Mouse (Mus musculus): ENCODE measurements around the gene Ampd1. TPM values are rescaled to one million over a fixed set of nuclear protein-coding genes. Genes with fewer than 3 reads are reported as not detected.

Ampd1 gene
- polyA plus RNA-seq (2016; fragmentation: Nextera tagmentation; extraction: Ambion mirVana) = 0.10 TPM in 1 of 2 replicates, not detected in the other

- Histone ChIP-seq H3K36me3 (peaks cover 12% of the 10 kb centered on the region), H3K27me3 (ENCODE audit: low read depth, poor library complexity, severe bottlenecking) (no peaks in the 10 kb centered on the region), H3K4me1 (no peaks in the 10 kb centered on the region), H3K9me3 (replicated peaks) (no peaks in the 10 kb centered on the region), H3K4me3 (no peak within 1 kb of the TSS), H3K27ac (no peak within 1 kb of the TSS)
- WGBS = 70% methylated on average over 5 of the region's 5 CpGs
- DNase-seq (ENCODE audit: low spot score) = no peak
Measured at GRCm38 (mm10) chr3:103073771-103074170, at the start of gene Ampd1. Gene Ampd1 (plus strand): TSS chr3:103074014.

- Histone ChIP-seq H3K36me3 (peaks cover 74% of the 10 kb centered on the region), H3K4me3 (no peak overlapping the region), H3K27ac (no peak overlapping the region), H3K4me1 (peaks cover 4% of the 10 kb centered on the region; the same call in 1 of the 2 replicates), H3K27me3 (ENCODE audit: low read depth, poor library complexity, severe bottlenecking) (no peaks in the 10 kb centered on the region), H3K9me3 (replicated peaks) (no peaks in the 10 kb centered on the region)
- WGBS = 90% methylated on average over 1 of the region's 1 CpGs
- no peak for DNase-seq (ENCODE audit: low spot score)
Measured at GRCm38 (mm10) chr3:103026174-103026573, 47.6 kb upstream of the Ampd1 start.

GRCm38 (mm10) chr3:103040285-103040684 lies 33.5 kb upstream of the Ampd1 start:
- Histone ChIP-seq H3K27ac (no peak overlapping the region), H3K4me3 (no peak overlapping the region), H3K36me3 (peaks cover 97% of the 10 kb centered on the region), H3K9me3 (replicated peaks) (no peaks in the 10 kb centered on the region), H3K4me1 (no peaks in the 10 kb centered on the region), H3K27me3 (ENCODE audit: low read depth, poor library complexity, severe bottlenecking) (no peaks in the 10 kb centered on the region)
- 94% methylated on average over 6 of the region's 6 CpGs for WGBS
- DNase-seq (ENCODE audit: low spot score) = no peak

GRCm38 (mm10) chr3:103040861-103041379 lies 32.9 kb upstream of the Ampd1 start:
- Histone ChIP-seq H3K4me1 (no peaks in the 10 kb centered on the region), H3K27me3 (ENCODE audit: low read depth, poor library complexity, severe bottlenecking) (no peaks in the 10 kb centered on the region), H3K9me3 (replicated peaks) (no peaks in the 10 kb centered on the region), H3K27ac (no peak overlapping the region), H3K4me3 (no peak overlapping the region), H3K36me3 (peaks cover 97% of the 10 kb centered on the region)
- no peak for DNase-seq (ENCODE audit: low spot score)
- WGBS = 92% methylated on average over 1 of the region's 1 CpGs

- Histone ChIP-seq H3K36me3 (peaks cover 74% of the 10 kb centered on the region), H3K9me3 (replicated peaks) (no peaks in the 10 kb centered on the region)
Measured at GRCm38 (mm10) chr3:103056016-103056595, 17.7 kb upstream of the Ampd1 start.

GRCm38 (mm10) chr3:103057752-103058151 lies 16.1 kb upstream of the Ampd1 start:
- Histone ChIP-seq H3K27ac (peak overlapping the region; percentile 97), H3K4me1 (peaks cover 7% of the 10 kb centered on the region; the same call in 1 of the 2 replicates), H3K27me3 (ENCODE audit: low read depth, poor library complexity, severe bottlenecking) (no peaks in the 10 kb centered on the region), H3K9me3 (replicated peaks) (no peaks in the 10 kb centered on the region), H3K4me3 (peak overlapping the region; percentile 81), H3K36me3 (peaks cover 74% of the 10 kb centered on the region)
- WGBS = 7% methylated on average over 10 of the region's 10 CpGs
- no peak for DNase-seq (ENCODE audit: low spot score)

More at GRCm38 (mm10) chr3:103056016-103056595, 17.7 kb upstream of the Ampd1 start:
- H3K4me3 ChIP-seq = no peak overlapping the region
- no peak overlapping the region for H3K27ac ChIP-seq
- WGBS = 92% methylated on average over 5 of the region's 5 CpGs
- peaks cover 7% of the 10 kb centered on the region; the same call in 1 of the 2 replicates for H3K4me1 ChIP-seq
- DNase-seq (ENCODE audit: low spot score) = no peak
- no peaks in the 10 kb centered on the region for H3K27me3 ChIP-seq (ENCODE audit: low read depth, poor library complexity, severe bottlenecking)

- H3K9me3 ChIP-seq (replicated peaks) = no peaks in the 10 kb centered on the region
- peaks cover 7% of the 10 kb centered on the region; the same call in 1 of the 2 replicates for H3K4me1 ChIP-seq
- WGBS = 3% methylated on average over 46 of the region's 46 CpGs
- peak; percentile 99 for DNase-seq (ENCODE audit: low spot score)
- H3K4me3 ChIP-seq = peak within 1 kb of the TSS; percentile 81
- H3K36me3 ChIP-seq = peaks cover 74% of the 10 kb centered on the region
- H3K27me3 ChIP-seq (ENCODE audit: low read depth, poor library complexity, severe bottlenecking) = no peaks in the 10 kb centered on the region
- H3K27ac ChIP-seq = peak within 1 kb of the TSS; percentile 97
Measured at GRCm38 (mm10) chr3:103058207-103059157, 15.3 kb upstream of the Ampd1 start, which contains the start of gene Nras. Gene Nras (plus strand): TSS chr3:103058285.

- 93% methylated on average over 8 of the region's 8 CpGs for WGBS
- no peak overlapping the region for H3K4me3 ChIP-seq
Measured at GRCm38 (mm10) chr3:103066927-103067326, 6.9 kb upstream of the Ampd1 start.

GRCm38 (mm10) chr3:103068971-103069370 lies 4.8 kb upstream of the Ampd1 start:
- no peak for DNase-seq (ENCODE audit: low spot score)
- Histone ChIP-seq H3K36me3 (peaks cover 60% of the 10 kb centered on the region), H3K27ac (no peak overlapping the region)

More at GRCm38 (mm10) chr3:103066927-103067326, 6.9 kb upstream of the Ampd1 start:
- DNase-seq (ENCODE audit: low spot score) = no peak
- Histone ChIP-seq H3K27ac (no peak overlapping the region), H3K27me3 (ENCODE audit: low read depth, poor library complexity, severe bottlenecking) (no peaks in the 10 kb centered on the region), H3K36me3 (peaks cover 80% of the 10 kb centered on the region), H3K9me3 (replicated peaks) (no peaks in the 10 kb centered on the region), H3K4me1 (no peaks in the 10 kb centered on the region)

GRCm38 (mm10) chr3:103075871-103076270 lies 2.1 kb downstream of the Ampd1 start:
- Histone ChIP-seq H3K4me1 (no peaks in the 10 kb centered on the region), H3K9me3 (replicated peaks) (no peaks in the 10 kb centered on the region), H3K27ac (no peak overlapping the region), H3K36me3 (no peaks in the 10 kb centered on the region), H3K27me3 (ENCODE audit: low read depth, poor library complexity, severe bottlenecking) (no peaks in the 10 kb centered on the region), H3K4me3 (no peak overlapping the region)
- 92% methylated on average over 9 of the region's 9 CpGs for WGBS
- no peak for DNase-seq (ENCODE audit: low spot score)

More at GRCm38 (mm10) chr3:103068971-103069370, 4.8 kb upstream of the Ampd1 start:
- 93% methylated on average over 6 of the region's 6 CpGs for WGBS
- no peaks in the 10 kb centered on the region for H3K9me3 ChIP-seq (replicated peaks)
- no peaks in the 10 kb centered on the region for H3K4me1 ChIP-seq
- no peaks in the 10 kb centered on the region for H3K27me3 ChIP-seq (ENCODE audit: low read depth, poor library complexity, severe bottlenecking)
- H3K4me3 ChIP-seq = no peak overlapping the region

GRCm38 (mm10) chr3:103076476-103076875 lies 2.7 kb downstream of the Ampd1 start:
- Histone ChIP-seq H3K4me3 (no peak overlapping the region), H3K27ac (no peak overlapping the region), H3K36me3 (no peaks in the 10 kb centered on the region), H3K9me3 (replicated peaks) (no peaks in the 10 kb centered on the region), H3K27me3 (ENCODE audit: low read depth, poor library complexity, severe bottlenecking) (no peaks in the 10 kb centered on the region), H3K4me1 (no peaks in the 10 kb centered on the region)
- WGBS = 89% methylated on average over 9 of the region's 9 CpGs
- no peak for DNase-seq (ENCODE audit: low spot score)

GRCm38 (mm10) chr3:103079301-103079700 lies 5.5 kb downstream of the Ampd1 start:
- no peaks in the 10 kb centered on the region for H3K27me3 ChIP-seq (ENCODE audit: low read depth, poor library complexity, severe bottlenecking)
- H3K36me3 ChIP-seq = no peaks in the 10 kb centered on the region
- DNase-seq (ENCODE audit: low spot score) = no peak
- H3K4me3 ChIP-seq = no peak overlapping the region
- H3K27ac ChIP-seq = no peak overlapping the region
- H3K9me3 ChIP-seq (replicated peaks) = no peaks in the 10 kb centered on the region
- 94% methylated on average over 8 of the region's 9 CpGs for WGBS
- no peaks in the 10 kb centered on the region for H3K4me1 ChIP-seq

- no peak for DNase-seq (ENCODE audit: low spot score)
- H3K36me3 ChIP-seq = no peaks in the 10 kb centered on the region
- no peak overlapping the region for H3K27ac ChIP-seq
- H3K4me3 ChIP-seq = no peak overlapping the region
- 82% methylated on average over 11 of the region's 11 CpGs for WGBS
- no peaks in the 10 kb centered on the region for H3K9me3 ChIP-seq (replicated peaks)
- H3K27me3 ChIP-seq (ENCODE audit: low read depth, poor library complexity, severe bottlenecking) = no peaks in the 10 kb centered on the region
- H3K4me1 ChIP-seq = no peaks in the 10 kb centered on the region
Measured at GRCm38 (mm10) chr3:103081051-103081450, 7.2 kb downstream of the Ampd1 start.

Data from limb, embryonic 10.5 days (tissue).